Mouse (Mus musculus) layer of hippocampus, adult 2 months (tissue): ENCODE data around the gene Olfr222. TPM values are rescaled to one million over a fixed set of nuclear protein-coding genes. Genes with fewer than 3 reads are reported as not detected.

ENCODE experiments used
- DNase-seq, 2 experiments: peaks; one replicate each; pipeline ENCODE4 v3.0.0; 2022; ENCODE audit warnings: low spot score in 2 of 2
- H3K27ac ChIP-seq: fragments of 200-600 bp; 2 replicates; pipeline ENCODE4 v1.8.1; 2022
- H3K4me3 ChIP-seq: fragments of 200-600 bp; 2 replicates; pipeline ENCODE4 v1.8.1; 2022; ENCODE audit warnings: mild to moderate bottlenecking
- CTCF ChIP-seq: fragments of 200-600 bp; conservative IDR thresholded peaks from 2 replicates; pipeline ENCODE4 v1.8.1; 2022; ENCODE audit warnings: antibody characterized with exemption, mild to moderate bottlenecking, moderate library complexity
- total RNA-seq, 2 experiments: library from RNA; stranded (reverse); gene quantifications; 2 replicates each; pipeline ENCODE4 v1.2.3; 2021

Gene Olfr222
- total RNA-seq, 2 experiments from 2014 or later, result not detected

- Histone ChIP-seq H3K27ac (no peak overlapping the region), H3K4me3 (no peak overlapping the region)
- TF ChIP-seq CTCF, result no peak
- no peak for DNase-seq
Observed at GRCm38 (mm10) chr11:59530870-59531535, 45.0 kb downstream of the Olfr222 start.

DNA sequence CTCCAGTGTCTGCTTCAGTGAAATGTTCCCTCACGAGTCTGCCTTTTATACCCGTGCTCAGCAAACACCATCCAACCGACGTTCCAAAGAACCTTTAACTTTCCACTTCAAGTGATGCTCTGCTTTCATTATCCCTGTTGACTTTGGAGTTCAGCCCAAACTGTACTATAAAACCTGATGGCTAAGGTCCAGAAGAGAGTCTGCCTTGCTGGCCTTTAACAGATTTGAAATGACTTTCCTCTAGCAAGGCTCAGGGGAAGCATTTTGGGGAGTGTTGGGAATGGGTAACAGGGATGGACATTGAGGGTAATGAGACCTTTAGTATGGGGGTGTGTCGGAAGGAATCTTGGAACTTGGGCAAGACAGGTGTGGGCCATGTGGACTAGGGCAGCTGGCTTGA is 45.8 kb downstream of the Olfr222 start:
- no peak for TF ChIP-seq CTCF
- Histone ChIP-seq H3K4me3 (no peak overlapping the region), H3K27ac (no peak overlapping the region)
- no peak for DNase-seq

- DNase-seq, result no peak
- TF ChIP-seq CTCF, result peak; percentile 47
- Histone ChIP-seq H3K27ac (no peak within 1 kb of the TSS), H3K4me3 (no peak within 1 kb of the TSS)
Observed at GRCm38 (mm10) chr11:59526472-59527080, 49.5 kb downstream of the Olfr222 start, which contains the start of gene Zkscan17. Zkscan17 (minus strand) TSS chr11:59526751.

GRCm38 (mm10) chr11:59525237-59525636 is 50.8 kb downstream of the Olfr222 start:
- Histone ChIP-seq H3K27ac (no peak overlapping the region), H3K4me3 (no peak overlapping the region)
- DNase-seq, result peak; percentile 87
- peak; percentile 99; the same call in 1 of the 2 replicates for TF ChIP-seq CTCF

- peak; percentile 48 for TF ChIP-seq CTCF
- H3K27ac ChIP-seq, result no peak overlapping the region
- H3K4me3 ChIP-seq, result no peak overlapping the region
- no peak for DNase-seq
Observed at GRCm38 (mm10) chr11:59524150-59524549, 51.9 kb downstream of the Olfr222 start.

Other genes starting within 250 kb of the Olfr222 start
- gene Prss38, start 200.6 kb downstream of the Olfr222 start, total RNA-seq, result not detected
- gene Jmjd4, start 126.2 kb downstream of the Olfr222 start, total RNA-seq, result 10 to 100 TPM; 27.0 to 28.0 TPM
- 100 to 1,000 TPM; 341 to 356 TPM for gene Snap47, start 125.0 kb downstream of the Olfr222 start, total RNA-seq
- gene Zfp867, start 103.8 kb downstream of the Olfr222 start, total RNA-seq, result 1 to 10 TPM; 4.9 to 5.1 TPM
- 1 to 10 TPM; 8.5 to 8.7 TPM for gene Zkscan17, start 49.5 kb downstream of the Olfr222 start, total RNA-seq
- gene Nlrp3, start 34.7 kb downstream of the Olfr222 start, total RNA-seq, result 1 to 10 TPM in 1 of 2 experiments, under 1 TPM in 1; 0.59 to 1.1 TPM
- not detected for gene Olfr223, start 17.1 kb upstream of the Olfr222 start, total RNA-seq
- gene Mprip, start 85.1 kb upstream of the Olfr222 start, total RNA-seq, result 100 to 1,000 TPM; 288 to 302 TPM
- gene Pld6, start 211.4 kb upstream of the Olfr222 start, total RNA-seq, result 1 to 10 TPM in 1 of 2 experiments, under 1 TPM in 1; 0.69 to 1.2 TPM
- gene Flcn, start 233.8 kb upstream of the Olfr222 start, total RNA-seq, result 10 to 100 TPM; 44.8 to 46.9 TPM